Mouse (Mus musculus) MEL-GATA-1-ER (cell line): ENCODE results near the gene Zfc3h1.

Experiments
- DNase-seq: peaks from one replicate; pipeline ENCODE4 v3.0.0-alpha.2; 2012; ENCODE audit warnings: low read depth; ENCODE audit errors: extremely low read depth

Zfc3h1 gene

GRCm38 (mm10) chr10:115475000-115475550, 90.3 kb downstream of the Zfc3h1 start:
- DNase-seq = no peak

GRCm38 (mm10) chr10:115476506-115476905, 91.7 kb downstream of the Zfc3h1 start:
- no peak for DNase-seq

- DNase-seq = no peak
These were observed 93.8 kb downstream of the Zfc3h1 start for GRCm38 (mm10) chr10:115478441-115479141.
